Mouse (Mus musculus): ENCODE results near the gene Dock3. TPM values are rescaled to one million over a fixed set of nuclear protein-coding genes. Genes with fewer than 3 reads are reported as not detected.
"Not testable (repeated sequence)": the region's sequence is repeated elsewhere in the genome, so short reads cannot be mapped to it uniquely, and the experiment has no call there.

The Dock3 gene
- polyA plus RNA-seq, 1 experiment: 0.45 TPM

DNA sequence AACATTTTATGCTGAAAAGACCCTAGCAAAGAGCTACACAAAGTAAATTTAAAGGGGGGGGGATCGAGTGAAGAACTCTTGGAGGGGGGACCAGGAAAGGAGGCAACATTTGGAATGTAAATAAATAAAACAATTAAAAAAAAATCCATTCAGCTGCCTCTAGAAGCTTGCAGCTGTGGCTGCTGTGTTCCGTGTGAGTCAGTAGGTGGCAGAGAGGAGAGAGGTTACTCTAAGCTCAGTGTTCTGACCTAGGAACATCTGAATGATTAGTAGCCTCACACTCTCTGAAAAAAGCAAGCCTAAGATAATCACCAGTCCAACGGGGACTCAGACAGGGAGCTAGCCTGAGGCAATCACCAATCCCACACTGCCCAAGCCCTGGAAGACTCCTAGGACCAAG, 66.9 kb downstream of the Dock3 start:
- TF ChIP-seq POLR2A (IDR thresholded peaks at IDR 0.05; ENCODE audit: low read depth, low read length) (no peak), CTCF (conservative IDR thresholded peaks at IDR 0.05; ENCODE audit: insufficient read depth, insufficient read length, low read depth, low read length) (peak; percentile 42; the same call in 1 of the 2 replicates)
- H3K27ac ChIP-seq (ENCODE audit: insufficient read depth, low read depth, low read length): no peak overlapping the region
- no peaks in the 10 kb centered on the region for H3K4me1 ChIP-seq (ENCODE audit: control insufficient read depth, insufficient read depth, low read length)
- no peak overlapping the region for H3K4me3 ChIP-seq (ENCODE audit: insufficient read depth, low read depth, low read length)
- no peaks in the 10 kb centered on the region for H3K27me3 ChIP-seq (replicated peaks; ENCODE audit: control insufficient read depth, insufficient read depth, low read length)
- DNase-seq: peak; percentile 11
- H3K36me3 ChIP-seq (ENCODE audit: control insufficient read depth, insufficient read depth, low read length): no peaks in the 10 kb centered on the region
- WGBS: 7% methylated on average over 3 of the region's 3 CpGs

DNA sequence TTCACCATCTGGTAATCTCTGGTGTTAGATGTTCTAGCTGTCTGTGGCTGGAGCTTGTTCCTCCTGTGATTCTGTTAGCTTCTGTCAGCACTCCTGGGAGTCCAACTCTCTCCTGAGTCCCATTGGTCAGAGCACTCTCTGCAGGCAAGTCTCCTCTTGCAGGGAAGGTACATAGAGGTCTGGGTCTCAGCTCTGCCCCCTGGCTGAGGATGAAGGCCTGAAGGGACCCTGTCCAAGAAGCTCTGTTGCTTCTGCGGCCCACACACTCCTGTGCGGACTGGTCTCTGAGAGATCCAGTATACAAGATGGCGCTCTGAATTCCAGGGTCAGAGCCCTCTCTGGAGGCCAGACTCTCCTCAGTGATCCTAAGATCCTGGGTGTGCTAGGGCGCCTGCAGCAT, 75.3 kb downstream of the Dock3 start:
- H3K27me3 ChIP-seq (replicated peaks; ENCODE audit: control insufficient read depth, insufficient read depth, low read length); H3K36me3 ChIP-seq (ENCODE audit: control insufficient read depth, insufficient read depth, low read length); H3K27ac ChIP-seq (ENCODE audit: insufficient read depth, low read depth, low read length); DNase-seq; H3K4me3 ChIP-seq (ENCODE audit: insufficient read depth, low read depth, low read length); H3K4me1 ChIP-seq (ENCODE audit: control insufficient read depth, insufficient read depth, low read length): not testable (repeated sequence)
- 83% methylated on average over 4 of the region's 4 CpGs for WGBS

DNA sequence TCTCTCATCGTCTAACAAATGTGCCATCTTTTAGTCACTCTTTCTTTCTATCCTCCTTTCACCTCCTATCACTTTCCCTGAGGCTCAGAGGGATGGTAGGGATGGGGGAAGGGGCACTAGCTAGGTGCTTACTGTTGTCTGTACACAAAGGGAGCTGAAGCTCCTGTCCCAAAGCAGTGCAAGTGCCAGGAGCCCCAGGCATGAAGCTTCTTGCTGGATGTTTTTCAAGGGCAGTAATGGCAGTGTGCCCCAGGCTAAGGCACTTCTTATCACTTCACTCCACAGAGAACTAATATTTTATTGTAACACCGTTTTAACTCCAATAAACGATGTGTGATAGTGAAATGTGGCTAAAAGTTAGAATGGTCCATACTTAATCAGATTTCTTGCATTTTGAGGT, 118.9 kb downstream of the Dock3 start:
- H3K27ac ChIP-seq (ENCODE audit: insufficient read depth, low read depth, low read length): no peak overlapping the region
- 74% methylated on average over 3 of the region's 3 CpGs for WGBS
- TF ChIP-seq CTCF (conservative IDR thresholded peaks at IDR 0.05; ENCODE audit: insufficient read depth, insufficient read length, low read depth, low read length) (no peak), POLR2A (IDR thresholded peaks at IDR 0.05; ENCODE audit: low read depth, low read length) (no peak)

DNA sequence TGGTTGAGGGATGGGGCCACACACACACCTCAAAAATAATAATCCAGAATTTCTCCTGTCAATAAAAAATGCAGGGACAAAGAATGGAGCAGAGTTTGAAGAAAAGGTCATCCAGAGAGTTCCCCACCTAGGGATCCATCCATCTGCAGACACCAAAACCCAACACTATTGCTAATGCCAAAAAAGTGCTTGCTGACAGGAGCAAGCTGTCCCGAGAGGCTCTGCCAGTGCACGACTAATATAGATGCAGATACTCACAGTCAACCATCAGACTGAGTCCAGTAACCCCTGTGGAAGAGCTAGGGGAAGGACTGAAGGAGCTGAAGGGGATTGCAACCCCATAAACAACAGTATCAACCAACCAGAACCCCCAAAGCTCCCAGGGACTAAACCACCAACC, 119.7 kb downstream of the Dock3 start:
- H3K36me3 ChIP-seq (ENCODE audit: control insufficient read depth, insufficient read depth, low read length): no peaks in the 10 kb centered on the region
- H3K27ac ChIP-seq (ENCODE audit: insufficient read depth, low read depth, low read length): no peak overlapping the region
- no peak for DNase-seq
- no peaks in the 10 kb centered on the region for H3K4me1 ChIP-seq (ENCODE audit: control insufficient read depth, insufficient read depth, low read length)
- 65% methylated on average over 2 of the region's 2 CpGs for WGBS
- TF ChIP-seq POLR2A (IDR thresholded peaks at IDR 0.05; ENCODE audit: low read depth, low read length) (no peak), CTCF (conservative IDR thresholded peaks at IDR 0.05; ENCODE audit: insufficient read depth, insufficient read length, low read depth, low read length) (no peak)
- no peaks in the 10 kb centered on the region for H3K27me3 ChIP-seq (replicated peaks; ENCODE audit: control insufficient read depth, insufficient read depth, low read length)
- H3K4me3 ChIP-seq (ENCODE audit: insufficient read depth, low read depth, low read length): no peak overlapping the region

More for the DNA sequence above, 118.9 kb downstream of the Dock3 start:
- no peaks in the 10 kb centered on the region for H3K36me3 ChIP-seq (ENCODE audit: control insufficient read depth, insufficient read depth, low read length)
- DNase-seq: no peak
- H3K4me3 ChIP-seq (ENCODE audit: insufficient read depth, low read depth, low read length): no peak overlapping the region
- H3K27me3 ChIP-seq (replicated peaks; ENCODE audit: control insufficient read depth, insufficient read depth, low read length): no peaks in the 10 kb centered on the region
- no peaks in the 10 kb centered on the region for H3K4me1 ChIP-seq (ENCODE audit: control insufficient read depth, insufficient read depth, low read length)

DNA sequence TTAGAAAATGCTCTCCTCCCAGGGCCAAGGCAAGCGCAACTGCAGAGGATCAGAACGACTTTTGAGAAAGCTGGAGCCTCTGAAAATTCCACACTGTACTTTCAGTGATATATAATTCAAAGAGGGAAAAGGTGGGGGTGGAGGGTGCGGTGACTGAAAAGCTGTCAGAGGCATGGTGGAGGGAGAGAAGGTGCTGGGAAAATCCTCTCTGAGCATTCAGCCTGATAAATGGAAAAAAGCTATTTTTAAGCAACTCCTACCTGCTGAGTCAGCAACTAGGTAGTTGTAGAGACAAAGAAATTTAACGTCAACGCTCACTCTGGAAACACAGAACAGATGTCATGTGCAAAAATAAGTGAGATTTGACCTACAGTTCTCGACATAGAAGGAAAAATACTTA, 132.2 kb downstream of the Dock3 start:
- no peaks in the 10 kb centered on the region for H3K4me1 ChIP-seq (ENCODE audit: control insufficient read depth, insufficient read depth, low read length)
- 71% methylated on average over 6 of the region's 6 CpGs for WGBS
- no peak for DNase-seq
- TF ChIP-seq CTCF (conservative IDR thresholded peaks at IDR 0.05; ENCODE audit: insufficient read depth, insufficient read length, low read depth, low read length) (no peak), POLR2A (IDR thresholded peaks at IDR 0.05; ENCODE audit: low read depth, low read length) (no peak)
- no peaks in the 10 kb centered on the region for H3K27me3 ChIP-seq (replicated peaks; ENCODE audit: control insufficient read depth, insufficient read depth, low read length)
- no peak overlapping the region for H3K27ac ChIP-seq (ENCODE audit: insufficient read depth, low read depth, low read length)
- H3K4me3 ChIP-seq (ENCODE audit: insufficient read depth, low read depth, low read length): no peak overlapping the region
- H3K36me3 ChIP-seq (ENCODE audit: control insufficient read depth, insufficient read depth, low read length): no peaks in the 10 kb centered on the region

DNA sequence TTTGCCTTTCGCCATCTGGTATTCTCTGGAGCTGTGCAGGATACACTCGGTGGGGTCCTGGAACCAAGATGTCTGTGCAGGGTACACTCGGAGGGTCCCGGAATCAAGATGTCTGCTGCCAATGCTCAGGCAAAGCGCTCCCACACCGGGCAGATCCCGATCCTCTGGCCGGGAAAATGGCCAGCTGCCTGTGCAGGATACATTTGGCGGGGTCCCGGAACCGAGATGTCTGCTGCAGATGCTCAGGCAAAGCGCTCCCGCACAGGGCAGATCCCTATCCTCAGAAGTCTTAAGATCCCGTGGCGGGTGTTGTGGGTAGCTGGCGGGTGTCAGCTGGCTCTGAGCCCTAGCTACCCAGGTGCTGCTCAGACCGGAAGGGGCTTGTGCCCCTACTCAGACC, 142.3 kb downstream of the Dock3 start:
- DNase-seq; H3K27ac ChIP-seq (ENCODE audit: insufficient read depth, low read depth, low read length); H3K4me3 ChIP-seq (ENCODE audit: insufficient read depth, low read depth, low read length); H3K4me1 ChIP-seq (ENCODE audit: control insufficient read depth, insufficient read depth, low read length); H3K27me3 ChIP-seq (replicated peaks; ENCODE audit: control insufficient read depth, insufficient read depth, low read length); H3K36me3 ChIP-seq (ENCODE audit: control insufficient read depth, insufficient read depth, low read length): not testable (repeated sequence)
- WGBS: 65% methylated on average over 17 of the region's 17 CpGs

DNA sequence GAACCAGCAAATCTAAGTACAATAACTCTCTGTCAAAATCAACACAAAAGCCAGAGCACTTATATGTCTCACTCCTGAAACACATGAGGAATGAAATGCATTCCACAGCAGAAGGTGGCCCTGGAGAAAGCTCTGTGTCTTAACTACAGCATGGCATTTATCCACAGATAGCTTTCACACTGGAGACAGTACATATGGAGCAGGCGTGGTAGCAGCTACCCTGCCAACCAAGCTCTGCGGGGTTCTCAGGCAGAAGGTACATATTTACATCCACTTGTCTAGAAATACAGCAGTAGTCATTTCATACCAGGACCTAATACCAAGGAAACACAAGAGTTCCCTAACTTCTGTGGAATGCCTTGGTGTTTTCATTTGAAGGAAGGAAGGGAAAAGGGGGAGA, 144.2 kb downstream of the Dock3 start:
- 84% methylated on average over 2 of the region's 2 CpGs for WGBS
- no peak overlapping the region for H3K4me3 ChIP-seq (ENCODE audit: insufficient read depth, low read depth, low read length)
- no peaks in the 10 kb centered on the region for H3K36me3 ChIP-seq (ENCODE audit: control insufficient read depth, insufficient read depth, low read length)
- H3K4me1 ChIP-seq (ENCODE audit: control insufficient read depth, insufficient read depth, low read length): no peaks in the 10 kb centered on the region
- no peaks in the 10 kb centered on the region for H3K27me3 ChIP-seq (replicated peaks; ENCODE audit: control insufficient read depth, insufficient read depth, low read length)
- no peak for DNase-seq
- no peak for TF ChIP-seq POLR2A (IDR thresholded peaks at IDR 0.05; ENCODE audit: low read depth, low read length)
- TF ChIP-seq CTCF (conservative IDR thresholded peaks at IDR 0.05; ENCODE audit: insufficient read depth, insufficient read length, low read depth, low read length): no peak
- no peak overlapping the region for H3K27ac ChIP-seq (ENCODE audit: insufficient read depth, low read depth, low read length)

DNA sequence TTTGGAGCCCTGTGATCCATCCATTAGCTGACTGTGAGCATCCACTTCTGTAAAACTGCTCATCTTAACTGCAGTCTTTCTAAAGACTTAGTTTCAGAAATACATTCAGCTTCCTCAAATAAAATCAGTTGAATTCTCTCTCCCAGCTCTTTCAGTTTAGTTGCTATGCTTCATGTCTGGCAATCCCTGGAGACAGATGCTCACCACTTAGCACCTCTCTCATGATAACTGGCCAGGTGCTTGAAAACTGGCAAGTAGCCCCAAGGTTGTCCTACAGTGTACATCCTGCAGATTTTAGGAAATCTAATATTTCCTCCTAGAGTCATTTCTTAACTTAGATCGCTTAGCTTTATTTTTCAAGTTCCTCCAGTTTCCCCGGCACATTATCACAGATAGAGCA, 193.8 kb downstream of the Dock3 start:
- no peak overlapping the region for H3K27ac ChIP-seq (ENCODE audit: insufficient read depth, low read depth, low read length)
- no peaks in the 10 kb centered on the region for H3K27me3 ChIP-seq (replicated peaks; ENCODE audit: control insufficient read depth, insufficient read depth, low read length)
- no peaks in the 10 kb centered on the region for H3K4me1 ChIP-seq (ENCODE audit: control insufficient read depth, insufficient read depth, low read length)
- TF ChIP-seq CTCF (conservative IDR thresholded peaks at IDR 0.05; ENCODE audit: insufficient read depth, insufficient read length, low read depth, low read length) (no peak), POLR2A (IDR thresholded peaks at IDR 0.05; ENCODE audit: low read depth, low read length) (no peak)
- DNase-seq: no peak
- no peaks in the 10 kb centered on the region for H3K36me3 ChIP-seq (ENCODE audit: control insufficient read depth, insufficient read depth, low read length)
- H3K4me3 ChIP-seq (ENCODE audit: insufficient read depth, low read depth, low read length): no peak overlapping the region
- WGBS: 95% methylated on average over 2 of the region's 2 CpGs
